Mouse (Mus musculus): ENCODE measurements around the gene Prss40. TPM values are rescaled to one million over a fixed set of nuclear protein-coding genes. Genes with fewer than 3 reads are reported as not detected.

The Prss40 gene
- polyA plus RNA-seq, 1 experiment from 2014 or later, result not detected

Other genes starting within 250 kb of the Prss40 start
- 52.2 and 53.1 TPM in 2 replicates for gene Ccdc115, start 121.3 kb downstream of the Prss40 start, polyA plus RNA-seq (2015; fragmentation: Nextera tagmentation; extraction: Ambion mirVana)
- gene Imp4, start 121.1 kb downstream of the Prss40 start, polyA plus RNA-seq (2015; fragmentation: Nextera tagmentation; extraction: Ambion mirVana), result 88.7 and 94.9 TPM in 2 replicates
- 18.2 and 19.9 TPM in 2 replicates for gene Ptpn18, start 101.2 kb downstream of the Prss40 start, polyA plus RNA-seq (2015; fragmentation: Nextera tagmentation; extraction: Ambion mirVana)
- not detected in 2 replicates for gene Prss39, start 62.5 kb downstream of the Prss40 start, polyA plus RNA-seq (2015; fragmentation: Nextera tagmentation; extraction: Ambion mirVana)
- not detected in 2 replicates for gene Cfc1, start 25.3 kb downstream of the Prss40 start, polyA plus RNA-seq (2015; fragmentation: Nextera tagmentation; extraction: Ambion mirVana)
- gene Amer3, start 18.7 kb upstream of the Prss40 start, polyA plus RNA-seq (2015; fragmentation: Nextera tagmentation; extraction: Ambion mirVana), result 0.17 and 0.26 TPM in 2 replicates

All from kidney, embryonic 15.5 days (tissue).